Mouse (Mus musculus) neural tube, embryonic 15.5 days (tissue): ENCODE results near the gene Pogk. TPM values are rescaled to one million over a fixed set of nuclear protein-coding genes. Genes with fewer than 3 reads are reported as not detected.

Experiments
- ATAC-seq: fragments of 200-750 bp; cut with Nextera tagmentation; 2 replicates; pipeline ENCODE4 v1.8.0; 2017; ENCODE audit warnings: mild to moderate bottlenecking, moderate TSS enrichment, moderate library complexity; ENCODE audit not compliant: low FRiP score
- H3K27ac ChIP-seq: fragments of 300-500 bp; sonication (generic); replicated peaks from 2 replicates; pipeline ENCODE4 v1.5.1; 2015; ENCODE audit warnings: mild to moderate bottlenecking, inconsistent platforms
- H3K27me3 ChIP-seq: fragments of 300-500 bp; sonication (generic); replicated peaks from 2 replicates; pipeline ENCODE4 v1.6.1; 2015; ENCODE audit warnings: inconsistent platforms
- H3K36me3 ChIP-seq: fragments of 300-500 bp; sonication (generic); 2 replicates; pipeline ENCODE4 v1.6.1; 2015; ENCODE audit warnings: inconsistent platforms
- H3K4me1 ChIP-seq: fragments of 300-500 bp; sonication (generic); 2 replicates; pipeline ENCODE4 v1.6.1; 2015; ENCODE audit warnings: inconsistent platforms
- H3K4me2 ChIP-seq: fragments of 300-500 bp; sonication (generic); 2 replicates; pipeline ENCODE4 v1.6.1; 2015; ENCODE audit warnings: inconsistent platforms, mild to moderate bottlenecking, moderate library complexity
- H3K4me3 ChIP-seq: fragments of 300-500 bp; sonication (generic); replicated peaks from 2 replicates; pipeline ENCODE4 v1.5.1; 2015; ENCODE audit warnings: mild to moderate bottlenecking, inconsistent platforms
- H3K9ac ChIP-seq: fragments of 300-500 bp; sonication (generic); replicated peaks from 2 replicates; pipeline ENCODE4 v1.6.1; 2015; ENCODE audit warnings: mild to moderate bottlenecking, inconsistent platforms
- H3K9me3 ChIP-seq: fragments of 300-500 bp; sonication (generic); replicated peaks from 2 replicates; pipeline ENCODE4 v1.6.1; 2016; ENCODE audit warnings: inconsistent platforms
- WGBS: fragments of 180-500 bp; shearing (Covaris S2); methylation state at CpG from one replicate; pipeline ENCODE4 v1.1.7; 2015; ENCODE audit warnings: mixed read lengths; 5-methylcytosine and 5-hydroxymethylcytosine counted together
- polyA plus RNA-seq: library from polyadenylated mRNA; unstranded; fragments of >200 nt; fragmentation: Nextera tagmentation; extraction: Ambion mirVana; gene quantifications from 2 replicates; pipeline ENCODE4 v1.2.1, GENCODE M21; 2015

Pogk gene
- polyA plus RNA-seq, 1 experiment from 2014 or later, result 27.6 TPM

DNA sequence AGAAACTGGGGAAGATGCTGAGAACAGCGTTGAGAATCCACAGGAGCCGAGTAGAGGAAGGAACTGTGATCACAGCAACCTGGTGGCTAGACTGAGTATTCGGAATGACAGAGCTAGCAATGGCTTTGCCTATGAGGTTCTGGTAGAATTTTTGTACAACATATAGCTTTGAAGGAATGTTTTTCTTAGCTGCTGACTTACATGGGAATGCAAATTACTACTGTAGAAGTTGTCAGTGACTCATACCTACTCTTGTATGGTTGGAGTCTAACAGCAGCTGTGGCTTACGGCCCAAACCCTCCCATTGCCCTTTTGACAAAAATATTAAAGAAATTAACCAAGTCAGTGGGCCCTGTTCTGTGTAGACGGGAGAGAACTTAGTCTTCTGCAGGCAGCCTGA lies 14.0 kb downstream of the Pogk start:
- WGBS, result 89% methylated on average over 5 of the region's 5 CpGs
- Histone ChIP-seq H3K4me2 (no peak overlapping the region), H3K4me1 (no peaks in the 10 kb centered on the region), H3K9me3 (no peaks in the 10 kb centered on the region), H3K27ac (no peak overlapping the region), H3K27me3 (no peaks in the 10 kb centered on the region), H3K9ac (no peak overlapping the region), H3K4me3 (no peak overlapping the region), H3K36me3 (peaks cover 82% of the 10 kb centered on the region)
- no peak for ATAC-seq

- WGBS, result 62% methylated on average over 4 of the region's 4 CpGs
- Histone ChIP-seq H3K36me3 (peaks cover 83% of the 10 kb centered on the region), H3K9ac (no peak overlapping the region), H3K4me3 (no peak overlapping the region), H3K27me3 (no peaks in the 10 kb centered on the region), H3K27ac (no peak overlapping the region), H3K9me3 (no peaks in the 10 kb centered on the region), H3K4me2 (no peak overlapping the region), H3K4me1 (no peaks in the 10 kb centered on the region)
- ATAC-seq, result no peak
Measured at GRCm38 (mm10) chr1:166394770-166395169, 14.9 kb downstream of the Pogk start.

- Histone ChIP-seq H3K9me3 (no peaks in the 10 kb centered on the region), H3K27ac (no peak overlapping the region), H3K9ac (no peak overlapping the region), H3K4me1 (no peaks in the 10 kb centered on the region), H3K27me3 (no peaks in the 10 kb centered on the region), H3K4me2 (no peak overlapping the region), H3K4me3 (no peak overlapping the region), H3K36me3 (peaks cover 87% of the 10 kb centered on the region)
- ATAC-seq, result no peak
- 91% methylated on average over 6 of the region's 6 CpGs for WGBS
Measured at GRCm38 (mm10) chr1:166391671-166392070, 18.0 kb downstream of the Pogk start.

GRCm38 (mm10) chr1:166389406-166390125 lies 20.1 kb downstream of the Pogk start:
- H3K4me3 ChIP-seq, result no peak overlapping the region
- H3K9me3 ChIP-seq, result no peaks in the 10 kb centered on the region
- no peak overlapping the region for H3K9ac ChIP-seq
- H3K4me1 ChIP-seq, result no peaks in the 10 kb centered on the region
- no peak overlapping the region for H3K27ac ChIP-seq
- no peaks in the 10 kb centered on the region for H3K27me3 ChIP-seq
- no peak overlapping the region for H3K4me2 ChIP-seq
- H3K36me3 ChIP-seq, result peaks cover 93% of the 10 kb centered on the region
- ATAC-seq, result no peak
- WGBS, result 91% methylated on average over 16 of the region's 16 CpGs

DNA sequence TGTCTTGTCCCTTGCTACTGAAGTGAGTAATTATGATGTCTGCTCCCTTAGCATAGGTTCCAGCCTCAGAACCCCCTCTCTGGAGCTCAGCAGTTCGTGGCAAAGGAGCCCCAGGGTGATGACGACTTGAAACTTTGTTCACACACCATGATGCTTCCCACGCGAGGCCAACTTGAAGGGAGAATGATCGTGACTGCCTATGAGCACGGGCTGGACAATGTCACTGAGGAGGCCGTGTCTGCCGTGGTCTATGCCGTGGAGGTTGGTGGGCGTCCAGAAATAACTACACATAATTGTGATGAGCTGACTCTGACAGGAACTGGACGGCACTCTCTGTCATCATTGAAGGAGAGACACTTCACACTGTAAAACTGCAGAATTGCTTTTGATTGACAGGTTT lies 21.2 kb downstream of the Pogk start:
- no peak overlapping the region for H3K4me2 ChIP-seq
- H3K4me1 ChIP-seq, result no peaks in the 10 kb centered on the region
- no peak overlapping the region for H3K4me3 ChIP-seq
- no peaks in the 10 kb centered on the region for H3K9me3 ChIP-seq
- no peaks in the 10 kb centered on the region for H3K27me3 ChIP-seq
- 97% methylated on average over 11 of the region's 11 CpGs for WGBS
- H3K9ac ChIP-seq, result no peak overlapping the region
- peaks cover 93% of the 10 kb centered on the region for H3K36me3 ChIP-seq
- no peak overlapping the region for H3K27ac ChIP-seq
- no peak for ATAC-seq

DNA sequence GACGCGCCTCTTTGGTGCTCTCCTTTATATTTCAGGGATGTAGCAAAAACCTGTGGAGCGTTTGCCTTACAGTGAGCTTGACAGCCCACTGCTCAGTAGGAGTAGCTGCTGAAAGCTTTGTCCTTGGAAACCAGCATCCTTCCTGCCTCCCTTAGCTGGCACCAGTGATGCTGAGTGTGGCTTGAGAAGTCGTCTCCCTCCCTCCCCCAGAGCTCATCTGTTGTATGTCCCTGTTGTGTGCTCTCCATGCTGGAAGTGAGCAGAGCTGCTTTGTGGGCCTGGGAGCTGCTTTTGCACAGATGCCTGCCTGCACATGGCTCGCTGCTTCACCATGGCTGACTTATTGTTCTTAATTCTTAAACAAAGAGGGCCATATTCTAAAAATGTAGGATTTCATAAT lies 24.2 kb downstream of the Pogk start:
- Histone ChIP-seq H3K9me3 (no peaks in the 10 kb centered on the region), H3K4me3 (no peak overlapping the region), H3K36me3 (peaks cover 75% of the 10 kb centered on the region), H3K27ac (no peak overlapping the region), H3K4me2 (no peak overlapping the region), H3K4me1 (peaks cover 16% of the 10 kb centered on the region), H3K27me3 (no peaks in the 10 kb centered on the region), H3K9ac (no peak overlapping the region)
- ATAC-seq, result no peak
- WGBS, result 86% methylated on average over 5 of the region's 5 CpGs

DNA sequence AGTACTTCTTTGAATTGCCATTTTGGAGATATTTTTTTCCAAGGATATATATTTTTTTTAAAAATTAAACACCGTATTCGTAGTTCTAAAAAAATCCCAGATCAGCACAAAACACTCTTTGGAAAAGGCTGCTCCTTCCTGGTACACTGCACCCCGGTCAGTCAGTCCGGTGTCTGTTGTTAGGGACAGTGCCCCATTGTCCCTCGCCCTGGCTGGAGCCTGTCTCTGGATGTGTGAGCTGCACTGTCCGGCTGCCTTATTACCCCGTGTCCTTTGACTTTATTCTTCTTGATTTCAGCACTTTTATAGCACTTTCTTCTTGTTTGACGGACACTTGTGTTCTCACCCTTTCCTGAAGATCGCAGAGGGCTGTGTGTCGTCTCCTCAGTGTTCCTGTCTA lies 25.0 kb downstream of the Pogk start:
- no peaks in the 10 kb centered on the region for H3K27me3 ChIP-seq
- whole genome bisulfite sequencing, result 96% methylated on average over 10 of the region's 10 CpGs
- ATAC-seq, result no peak
- H3K4me3 ChIP-seq, result no peak overlapping the region
- H3K36me3 ChIP-seq, result peaks cover 68% of the 10 kb centered on the region
- H3K4me1 ChIP-seq, result peaks cover 21% of the 10 kb centered on the region
- H3K9me3 ChIP-seq, result no peaks in the 10 kb centered on the region
- H3K9ac ChIP-seq, result no peak overlapping the region
- no peak overlapping the region for H3K27ac ChIP-seq
- no peak overlapping the region for H3K4me2 ChIP-seq

GRCm38 (mm10) chr1:166382626-166383025 lies 27.0 kb downstream of the Pogk start:
- Histone ChIP-seq H3K9me3 (no peaks in the 10 kb centered on the region), H3K4me2 (no peak overlapping the region), H3K27me3 (no peaks in the 10 kb centered on the region), H3K27ac (no peak overlapping the region), H3K4me3 (no peak overlapping the region), H3K36me3 (peaks cover 49% of the 10 kb centered on the region), H3K4me1 (peaks cover 25% of the 10 kb centered on the region), H3K9ac (no peak overlapping the region)
- 76% methylated on average over 4 of the region's 4 CpGs for WGBS
- no peak for ATAC-seq

GRCm38 (mm10) chr1:166381821-166382220 lies 27.8 kb downstream of the Pogk start:
- Histone ChIP-seq H3K27me3 (no peaks in the 10 kb centered on the region), H3K9me3 (no peaks in the 10 kb centered on the region), H3K36me3 (peaks cover 41% of the 10 kb centered on the region), H3K4me1 (peaks cover 25% of the 10 kb centered on the region), H3K9ac (no peak overlapping the region), H3K27ac (no peak overlapping the region), H3K4me3 (no peak overlapping the region), H3K4me2 (no peak overlapping the region)
- WGBS, result 58% methylated on average over 5 of the region's 5 CpGs
- ATAC-seq, result no peak

DNA sequence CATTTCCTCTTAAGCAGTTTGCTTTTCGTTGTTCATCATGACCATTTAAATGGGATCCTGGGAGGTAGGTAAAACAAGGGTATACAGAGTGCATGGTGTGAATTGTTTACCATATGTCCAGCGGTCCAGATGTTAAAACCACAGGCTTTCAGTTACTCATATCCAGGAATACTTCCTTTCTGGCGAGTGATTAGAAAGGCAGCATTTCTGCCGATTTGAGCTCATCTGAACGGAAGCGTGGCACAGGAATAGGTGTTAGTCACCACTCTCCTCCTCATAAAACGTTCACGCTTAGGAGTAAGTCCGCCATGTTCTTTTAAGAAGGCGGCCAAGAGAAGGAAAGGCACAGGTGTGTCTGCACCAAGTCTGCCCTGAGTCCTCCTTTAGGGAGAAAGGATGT lies 28.3 kb downstream of the Pogk start:
- Histone ChIP-seq H3K27me3 (no peaks in the 10 kb centered on the region), H3K9me3 (no peaks in the 10 kb centered on the region), H3K27ac (no peak overlapping the region), H3K9ac (no peak overlapping the region), H3K4me1 (peaks cover 25% of the 10 kb centered on the region), H3K36me3 (peaks cover 37% of the 10 kb centered on the region), H3K4me2 (peak overlapping the region; percentile 72), H3K4me3 (no peak overlapping the region)
- WGBS, result 87% methylated on average over 10 of the region's 10 CpGs
- ATAC-seq, result no peak

DNA sequence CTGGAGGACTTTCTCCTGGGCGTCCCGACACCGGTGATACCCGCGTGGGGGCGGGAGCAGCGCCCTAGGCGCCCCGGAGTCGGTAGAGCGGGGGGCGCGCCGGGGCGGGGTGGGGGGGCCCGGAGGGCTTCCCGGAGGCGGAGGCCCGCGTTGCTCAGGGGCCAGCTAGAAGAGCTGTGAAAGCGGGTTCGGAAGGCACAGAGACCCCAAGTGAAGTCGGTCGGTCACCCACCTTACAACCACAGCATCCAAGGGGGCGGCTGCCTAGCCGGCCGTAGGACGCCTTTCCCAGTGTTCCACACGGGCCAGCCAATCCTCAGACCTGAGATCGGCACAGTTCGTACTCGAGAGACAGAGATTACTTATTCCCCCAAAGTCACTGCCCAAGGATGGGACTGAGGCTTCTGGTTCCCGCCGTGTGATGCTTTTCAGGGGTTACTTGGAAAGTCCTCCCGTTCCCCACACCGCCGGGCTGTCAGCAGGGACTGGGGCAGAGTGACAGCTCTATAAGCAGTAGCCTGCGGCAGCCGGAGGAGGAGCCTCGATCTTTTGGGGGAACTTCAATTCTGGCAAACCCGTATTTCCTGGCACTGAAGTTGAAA lies 29.9 kb downstream of the Pogk start:
- H3K4me1 ChIP-seq, result peaks cover 25% of the 10 kb centered on the region
- no peaks in the 10 kb centered on the region for H3K9me3 ChIP-seq
- peaks cover 21% of the 10 kb centered on the region for H3K36me3 ChIP-seq
- H3K27me3 ChIP-seq, result no peaks in the 10 kb centered on the region
- under 1% methylated on average over 41 of the region's 41 CpGs for WGBS
- H3K4me2 ChIP-seq, result peak overlapping the region; percentile 72
- peak overlapping the region; percentile 98 for H3K4me3 ChIP-seq
- peak; percentile 36 for ATAC-seq
- H3K9ac ChIP-seq, result peak overlapping the region; percentile 94
- peak overlapping the region; percentile 94 for H3K27ac ChIP-seq

DNA sequence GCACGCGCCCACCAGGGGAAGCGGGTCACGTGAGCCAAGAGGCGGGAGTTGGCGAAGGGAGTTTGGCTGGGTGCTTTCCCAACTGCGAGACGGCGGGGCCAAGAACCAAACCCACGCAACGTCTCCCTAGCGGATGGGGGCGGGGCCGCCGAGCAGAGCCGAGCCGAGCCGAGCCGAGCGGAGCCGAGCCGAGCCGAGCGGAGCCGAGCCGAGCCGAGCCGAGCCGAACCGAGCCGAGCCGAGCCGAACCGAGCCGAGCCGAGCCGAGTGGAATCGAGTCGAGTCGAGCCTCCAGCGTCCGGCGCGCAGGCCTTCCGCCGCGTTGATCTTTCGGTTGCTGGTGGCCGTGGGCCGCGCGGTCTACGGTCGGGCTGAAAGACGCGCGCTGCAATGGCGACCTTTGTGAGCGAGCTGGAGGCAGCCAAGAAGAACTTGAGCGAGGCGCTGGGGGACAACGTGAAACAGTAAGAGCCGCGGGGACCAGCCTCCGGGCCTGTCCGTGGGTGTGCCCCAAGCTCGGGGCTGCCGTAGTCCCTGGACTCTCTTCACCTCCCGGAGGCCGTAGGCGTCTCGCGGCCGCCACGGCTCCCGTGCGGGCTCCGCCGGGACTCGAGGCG lies 30.5 kb downstream of the Pogk start, which contains the start of gene Tada1:
TSS of gene Tada1 (plus strand) at position 85 of the 617 bp plus-strand sequence.
- under 1% methylated on average over 64 of the region's 81 CpGs for WGBS
- H3K4me3 ChIP-seq, result peak within 1 kb of the TSS; percentile 98
- ATAC-seq, result peak; percentile 95

More for the DNA sequence above, 30.5 kb downstream of the Pogk start, which contains the start of gene Tada1:
- Histone ChIP-seq H3K36me3 (peaks cover 16% of the 10 kb centered on the region), H3K27ac (peak within 1 kb of the TSS; percentile 94), H3K9me3 (no peaks in the 10 kb centered on the region), H3K27me3 (no peaks in the 10 kb centered on the region), H3K4me2 (peak within 1 kb of the TSS; percentile 81), H3K4me1 (peaks cover 25% of the 10 kb centered on the region), H3K9ac (peak within 1 kb of the TSS; percentile 94)
